Mouse (Mus musculus) heart, adult 11 months (tissue): Measurements from ENCODE around the gene Tns2.

Source experiments
- DNase-seq: peaks from one replicate; pipeline ENCODE4 v3.0.0; 2022

Gene Tns2

DNA sequence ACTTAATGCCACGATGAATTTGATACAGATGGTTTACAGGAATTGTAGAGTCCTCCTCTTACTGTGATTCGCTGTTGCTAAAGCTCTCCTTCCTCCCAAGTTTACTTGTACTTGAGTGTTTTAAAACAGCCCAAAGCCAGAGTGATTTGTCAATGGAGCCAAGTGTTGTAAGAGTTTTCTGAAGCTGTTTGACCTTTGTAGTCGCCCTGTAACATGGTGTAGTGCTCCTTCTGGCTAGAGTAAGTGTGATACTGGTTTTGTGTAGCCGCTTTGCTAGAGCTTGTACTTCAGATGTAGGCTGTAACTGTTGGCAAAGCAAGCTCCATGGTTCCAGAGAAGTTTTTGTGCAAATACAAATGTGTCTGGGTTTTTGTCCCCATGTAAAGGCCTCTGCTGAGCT, 8.0 kb upstream of the Tns2 start:
- DNase-seq = no peak

DNA sequence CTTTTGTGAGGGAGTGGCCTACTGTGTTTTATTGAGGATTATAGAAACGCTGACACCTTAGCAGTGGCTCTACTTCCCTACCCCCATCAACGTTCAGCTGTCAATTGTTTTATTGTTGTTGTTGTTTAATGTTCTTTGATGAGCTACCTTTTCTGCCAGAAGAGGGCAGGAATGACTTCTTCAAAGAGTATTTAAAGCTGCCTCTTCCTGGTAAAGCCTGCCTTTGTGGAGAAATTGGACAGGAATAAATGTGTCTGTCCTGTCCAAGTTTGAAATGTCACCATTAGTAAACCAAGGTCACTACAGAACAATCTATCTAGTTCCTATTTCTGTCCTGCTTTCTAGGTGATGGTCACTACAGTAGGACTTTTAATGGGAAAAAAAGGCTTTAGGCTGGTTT, 6.1 kb upstream of the Tns2 start:
- no peak for DNase-seq

DNA sequence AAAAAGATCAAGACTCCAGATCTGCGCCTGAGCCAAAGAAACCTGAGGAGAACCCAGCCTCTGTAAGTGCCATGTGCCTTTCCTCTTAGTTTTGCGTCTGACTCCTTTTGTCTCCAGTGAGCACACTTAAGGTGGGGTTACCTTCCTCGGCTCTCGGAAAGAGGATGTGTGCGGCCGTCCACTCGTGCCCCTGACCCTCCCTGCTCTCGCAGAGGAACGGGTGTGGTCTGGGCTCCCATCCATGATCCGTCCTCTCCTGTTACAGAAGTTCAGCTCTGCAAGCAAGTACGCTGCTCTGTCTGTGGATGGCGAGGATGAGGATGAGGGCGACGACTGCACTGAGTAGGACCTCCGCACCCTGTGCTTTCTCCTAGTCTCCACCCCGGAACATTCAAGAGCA, 5.2 kb upstream of the Tns2 start:
- peak; percentile 96 for DNase-seq

DNA sequence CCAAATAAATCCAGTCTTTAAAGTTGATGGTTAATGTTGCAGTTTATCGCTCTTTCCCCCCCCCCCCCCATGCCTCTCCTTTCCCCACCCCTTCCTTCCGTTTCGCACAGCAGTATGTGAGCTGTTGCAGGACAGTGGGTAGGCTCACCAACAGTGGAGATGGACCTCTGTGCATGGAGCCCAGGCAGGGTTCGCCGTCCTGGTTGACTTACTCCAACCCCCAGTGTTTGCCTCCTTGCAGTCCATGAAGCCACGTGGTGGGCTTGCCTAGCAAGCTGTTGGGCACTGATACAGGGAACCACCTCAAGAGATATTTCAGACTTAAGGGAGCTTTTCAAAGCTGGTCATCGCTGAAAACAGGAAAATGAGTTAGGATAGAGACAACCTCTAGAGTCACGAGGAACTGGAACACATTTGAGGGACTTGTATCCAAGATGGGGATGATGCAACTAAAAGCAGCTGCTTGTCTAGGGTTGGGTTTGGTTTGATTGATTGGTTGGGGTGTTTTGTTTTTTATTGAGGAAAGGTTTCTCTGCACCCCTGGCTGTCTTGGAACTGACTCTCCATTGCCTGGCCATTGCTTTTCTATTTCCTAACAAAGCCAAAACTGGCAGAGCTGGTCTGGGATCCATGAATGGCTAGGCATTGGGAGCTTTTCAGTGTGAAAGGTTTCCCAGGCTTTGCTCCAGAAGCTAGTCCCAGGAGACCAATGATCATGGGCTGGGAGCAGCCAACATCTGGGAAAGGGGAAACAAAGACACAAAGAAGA, 2.9 kb upstream of the Tns2 start:
- DNase-seq = peak; percentile 98

DNA sequence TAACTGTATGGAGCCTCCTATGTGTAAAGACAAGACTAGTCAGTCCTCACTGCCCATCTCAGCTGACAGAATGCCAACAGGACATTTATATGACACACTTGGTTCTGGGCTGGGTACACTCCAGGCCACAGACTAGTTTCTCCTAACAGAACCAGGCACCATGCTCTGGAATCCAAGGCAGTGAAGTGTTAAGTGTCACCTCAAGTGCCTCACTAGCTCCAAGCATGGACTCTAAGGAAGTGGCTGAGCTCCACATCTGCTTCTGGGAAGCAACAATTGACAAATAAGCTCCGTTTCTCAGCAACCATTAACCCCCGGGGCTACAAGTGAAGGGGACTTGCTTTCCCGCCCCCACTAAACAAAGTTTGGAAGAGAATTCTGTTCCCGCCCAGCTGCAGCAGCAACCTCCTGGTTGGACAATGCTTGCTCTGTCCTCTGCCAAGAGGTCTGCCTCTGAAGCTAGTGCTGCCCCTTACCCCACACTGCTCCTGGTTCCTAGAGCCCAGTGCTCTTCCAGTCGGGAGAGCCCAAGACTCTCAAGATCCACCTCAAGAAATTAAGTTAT, 2.1 kb upstream of the Tns2 start:
- peak; percentile 98 for DNase-seq

DNA sequence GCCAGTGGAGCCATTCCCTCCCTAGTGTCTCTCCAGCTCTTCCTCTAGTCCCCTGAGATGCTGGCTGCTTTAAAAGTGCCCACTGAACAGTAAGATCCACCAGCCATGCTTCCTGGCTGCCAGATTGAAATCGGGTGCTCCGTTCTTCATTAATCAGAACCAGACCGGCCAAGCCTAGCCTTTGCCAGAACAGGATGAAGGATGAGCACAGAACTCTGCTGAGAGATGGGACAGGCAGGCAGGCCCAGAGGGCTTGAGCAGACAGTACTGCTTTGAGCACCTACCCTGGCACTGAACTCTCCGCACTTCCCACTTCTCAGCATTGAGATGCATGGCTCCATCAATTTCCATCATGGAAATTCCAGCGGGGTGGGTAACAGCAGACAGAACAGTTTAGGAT, 953 bp upstream of the Tns2 start:
- peak; percentile 95 for DNase-seq

DNA sequence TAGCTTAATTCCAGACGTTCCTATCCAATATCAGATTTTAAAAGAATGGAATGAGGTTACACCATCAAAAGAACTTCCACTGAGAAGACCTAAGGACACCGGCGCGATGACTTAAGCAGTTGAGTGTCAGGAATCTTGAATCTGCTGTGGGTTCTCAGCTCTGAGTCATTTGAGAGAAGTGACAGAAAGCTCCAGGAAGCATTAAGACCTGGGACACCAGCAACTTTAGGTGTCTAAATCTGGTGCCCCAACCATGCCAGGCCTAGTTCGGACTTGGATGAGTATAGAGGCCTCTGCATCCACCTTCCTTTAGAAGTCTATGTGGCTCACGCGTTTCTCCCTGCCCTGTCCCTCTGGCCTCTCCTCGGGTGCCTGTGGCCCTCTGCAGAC, 447 bp upstream of the Tns2 start:
- DNase-seq = no peak

DNA sequence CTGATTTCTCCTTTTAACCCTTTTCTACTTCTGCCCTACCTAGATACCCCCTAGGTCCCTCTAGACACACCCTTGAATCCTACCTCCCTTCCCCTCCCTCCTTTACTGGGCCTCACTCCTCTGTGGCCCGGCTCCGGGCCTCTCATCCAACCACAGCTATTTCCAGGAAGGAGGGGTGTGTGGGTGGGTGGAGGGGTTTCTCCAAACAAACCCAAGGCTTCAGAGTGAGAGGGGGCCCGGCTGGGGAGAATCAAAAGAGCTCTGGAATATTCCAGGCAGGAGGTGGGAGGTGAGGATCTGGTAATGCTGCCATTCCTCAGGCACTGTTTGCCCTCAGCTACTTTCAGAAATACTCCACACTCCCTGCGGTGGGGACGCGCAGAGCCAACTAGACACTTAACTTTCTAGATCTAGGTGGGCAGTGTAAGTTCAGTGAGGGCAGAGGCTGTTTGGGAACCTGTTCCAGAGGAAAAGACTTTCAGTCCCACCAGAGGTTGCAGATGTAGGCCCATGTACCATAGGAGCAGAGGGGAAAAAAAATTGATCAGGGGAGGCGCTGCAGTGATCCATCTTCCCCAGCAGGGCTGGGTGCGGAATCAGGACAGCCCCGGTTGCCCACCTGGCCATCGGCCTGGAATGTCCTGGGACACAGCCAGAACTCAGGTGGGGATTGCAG, 921 bp downstream of the Tns2 start:
- peak; percentile 98 for DNase-seq

DNA sequence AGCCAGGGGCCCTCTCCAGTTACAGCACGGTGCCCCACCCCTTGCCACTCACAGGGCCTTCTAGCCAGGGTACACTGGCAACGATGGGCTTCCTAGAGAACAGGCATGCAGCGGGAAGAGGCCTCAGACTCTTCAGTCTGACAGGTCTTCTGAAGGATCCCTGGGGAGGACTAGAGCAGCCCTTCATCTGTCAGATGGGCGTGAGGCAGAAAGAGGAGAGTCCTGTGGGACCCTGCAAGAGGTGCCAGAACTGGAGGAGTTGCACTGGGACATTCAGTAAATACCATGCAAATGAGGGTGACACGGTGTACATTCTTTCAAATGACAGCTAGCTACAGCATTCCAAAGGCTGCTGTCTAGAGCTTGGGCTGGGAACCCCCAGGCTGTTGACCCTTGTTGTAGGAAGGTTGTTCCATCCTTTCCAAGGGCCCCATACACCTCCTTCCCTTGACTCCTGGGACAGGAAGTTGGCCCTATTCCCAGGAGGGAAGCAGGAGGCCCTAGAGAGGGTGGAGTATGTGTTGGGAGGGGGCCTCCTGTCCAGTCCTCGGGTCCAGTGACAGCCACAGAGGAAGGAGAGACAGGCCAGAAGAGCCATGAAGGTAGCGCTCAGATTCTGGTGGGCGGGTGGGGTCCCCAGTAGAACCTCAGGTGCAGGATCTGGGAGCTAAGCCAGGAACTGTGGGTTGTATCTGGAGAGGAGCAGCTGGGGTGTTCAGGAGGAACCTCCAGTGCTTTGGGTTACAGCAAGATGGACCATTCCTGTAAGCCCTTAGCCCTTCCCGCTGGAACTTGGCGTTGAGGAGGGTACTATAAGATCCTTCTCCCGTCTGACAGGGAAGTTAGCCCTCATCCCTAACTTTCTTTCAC, 1.7 kb downstream of the Tns2 start:
- peak; percentile 99 for DNase-seq

DNA sequence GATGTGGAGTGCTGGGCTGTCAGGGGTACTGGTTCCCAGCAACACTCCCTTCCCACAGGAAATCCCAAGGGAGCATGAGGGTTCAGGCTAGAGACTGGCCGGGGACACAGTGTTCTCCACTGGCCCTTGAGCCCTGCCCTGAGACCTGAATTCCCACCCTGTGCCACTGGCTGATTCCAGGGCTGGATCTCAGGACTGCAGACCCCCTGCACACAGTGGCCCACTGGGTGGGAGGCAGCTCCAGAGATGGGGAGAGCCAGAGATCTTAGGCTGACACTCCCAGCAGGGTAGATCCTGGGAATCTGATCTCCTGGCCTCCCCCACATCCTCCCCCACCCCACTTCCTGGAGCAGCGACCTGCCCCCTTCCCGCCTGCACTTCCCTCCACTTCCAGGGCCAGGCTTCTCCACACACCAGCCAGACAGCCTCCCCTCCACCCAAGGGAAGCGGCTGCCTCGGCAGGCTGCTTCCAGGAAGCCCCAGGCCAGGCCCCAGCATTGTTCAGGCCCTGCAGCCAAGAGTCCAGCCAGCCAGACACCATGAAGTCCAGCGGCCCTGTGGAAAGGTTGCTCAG, 2.4 kb downstream of the Tns2 start:
- peak; percentile 99 for DNase-seq

DNA sequence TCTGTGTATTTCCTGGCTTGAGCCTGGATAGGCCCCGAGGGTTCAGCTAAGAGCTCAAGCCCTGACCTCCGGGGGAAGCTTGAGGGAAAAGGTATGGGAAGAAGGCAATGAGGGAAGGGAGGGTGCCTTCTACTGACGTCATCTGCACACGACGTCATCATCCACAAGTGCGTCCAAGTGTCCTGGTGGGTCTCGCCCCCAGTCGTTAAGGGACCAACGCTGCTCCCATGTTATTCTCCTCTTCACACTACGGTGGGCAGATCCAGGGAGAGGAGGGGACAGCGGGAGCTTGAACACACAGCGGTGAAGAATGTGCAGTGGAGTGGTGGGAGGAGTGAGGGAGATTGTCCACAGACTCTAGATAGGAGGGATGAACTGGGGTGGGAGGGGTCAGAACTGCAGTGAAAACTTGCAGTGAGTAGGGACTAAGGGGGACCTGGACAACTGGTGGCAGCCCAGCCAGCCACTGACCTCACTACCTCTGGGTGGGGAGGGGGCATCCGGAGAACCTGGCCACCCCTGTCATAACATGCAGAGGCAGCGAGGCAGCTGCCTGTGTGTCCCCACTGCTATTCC, 3.2 kb downstream of the Tns2 start:
- DNase-seq = peak; percentile 99

DNA sequence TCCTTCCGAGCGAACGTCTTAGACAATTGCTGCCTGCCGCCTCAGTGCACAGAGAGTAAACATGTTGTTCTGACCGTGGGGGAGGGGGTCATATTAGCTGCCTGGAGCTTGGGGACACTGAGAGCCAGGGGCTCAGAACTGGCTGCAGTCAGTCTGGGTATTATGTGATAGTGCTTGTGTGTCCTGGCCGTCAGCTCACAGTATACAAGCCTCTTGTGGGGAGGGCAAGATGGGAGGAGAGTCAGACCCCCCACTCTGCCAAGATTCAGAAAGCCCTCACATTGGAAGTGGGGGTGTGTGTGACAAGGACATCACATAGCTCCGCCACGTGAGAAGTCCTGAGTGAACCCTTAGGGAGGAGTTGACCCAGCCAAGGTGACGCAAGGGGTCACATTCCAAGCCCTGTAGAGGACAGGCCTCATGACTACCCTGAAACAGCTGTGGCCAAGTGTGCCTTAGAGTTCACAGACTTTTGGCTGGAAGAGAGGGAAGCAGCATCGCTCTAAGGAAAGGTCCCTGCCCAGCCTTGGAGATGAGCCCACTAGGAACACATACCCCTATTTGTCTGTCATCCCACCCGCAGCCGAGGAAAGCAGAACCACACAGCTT, 3.8 kb downstream of the Tns2 start:
- peak; percentile 100 for DNase-seq

DNA sequence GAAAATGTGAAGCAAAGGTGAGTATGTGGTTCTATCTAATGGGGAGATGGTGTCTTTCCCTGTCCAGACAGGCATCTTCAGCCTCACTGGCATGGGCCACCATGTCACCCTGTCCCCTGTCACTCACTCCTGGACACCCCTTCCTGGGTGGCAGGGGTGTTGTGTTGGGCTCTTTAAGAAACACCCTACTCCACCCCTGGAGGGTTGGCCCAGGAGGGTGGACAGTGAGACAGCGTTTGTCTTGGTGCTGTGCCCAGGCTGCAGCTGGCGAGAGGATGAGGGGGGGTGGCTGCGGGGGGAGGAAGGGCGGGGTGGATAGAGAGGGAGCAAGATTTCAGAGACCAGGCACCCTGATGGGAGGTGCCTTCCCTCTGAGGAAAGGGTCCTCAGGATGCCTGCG, 5.1 kb downstream of the Tns2 start:
- DNase-seq = peak; percentile 99

DNA sequence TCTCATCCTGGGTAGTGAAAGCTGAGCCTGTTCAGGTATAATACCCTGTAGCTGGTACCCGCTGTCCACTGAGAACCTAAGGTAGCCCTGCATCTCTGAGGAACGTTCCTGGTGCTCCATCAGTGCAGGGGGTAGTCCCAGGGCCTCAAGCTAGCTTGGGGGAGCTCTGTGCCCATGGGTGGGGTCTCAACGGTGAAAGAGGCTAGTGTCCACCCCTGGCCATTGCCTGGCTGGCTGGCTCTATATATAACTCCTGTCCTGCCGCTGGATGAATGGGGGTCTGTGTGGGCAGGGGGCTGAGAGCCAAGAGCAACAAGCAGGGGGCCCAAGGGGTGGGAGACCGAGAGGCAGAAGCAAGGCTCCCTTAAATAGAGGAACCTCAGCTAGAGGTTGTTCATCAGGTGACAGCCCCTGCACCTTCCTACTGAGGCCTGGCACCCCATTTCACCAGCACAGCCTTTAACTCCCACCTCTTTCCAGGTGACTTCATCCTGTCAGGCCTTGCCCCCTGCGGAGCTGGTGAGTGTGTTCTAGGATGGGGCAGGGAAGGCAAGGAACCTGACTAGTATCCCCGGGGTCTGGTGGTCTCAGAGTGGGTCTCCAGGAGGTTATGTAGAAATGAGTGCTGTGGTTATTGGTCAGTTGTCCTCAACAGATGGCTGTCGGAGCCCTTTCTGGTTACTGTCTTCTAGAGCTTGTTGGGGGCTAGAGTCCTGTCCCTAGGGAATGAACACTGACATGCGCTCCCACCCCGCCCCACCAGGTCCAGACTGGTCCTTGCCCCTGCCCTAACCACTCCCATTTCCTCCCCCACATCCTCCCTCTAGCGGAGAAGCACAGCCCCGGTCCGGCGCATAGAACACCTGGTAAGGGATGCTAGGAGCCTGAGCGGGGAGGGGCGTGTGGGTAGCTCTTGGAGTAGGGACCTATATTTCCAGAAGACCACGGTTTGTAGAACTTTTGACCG, 5.8 kb downstream of the Tns2 start:
- peak; percentile 98 for DNase-seq

DNA sequence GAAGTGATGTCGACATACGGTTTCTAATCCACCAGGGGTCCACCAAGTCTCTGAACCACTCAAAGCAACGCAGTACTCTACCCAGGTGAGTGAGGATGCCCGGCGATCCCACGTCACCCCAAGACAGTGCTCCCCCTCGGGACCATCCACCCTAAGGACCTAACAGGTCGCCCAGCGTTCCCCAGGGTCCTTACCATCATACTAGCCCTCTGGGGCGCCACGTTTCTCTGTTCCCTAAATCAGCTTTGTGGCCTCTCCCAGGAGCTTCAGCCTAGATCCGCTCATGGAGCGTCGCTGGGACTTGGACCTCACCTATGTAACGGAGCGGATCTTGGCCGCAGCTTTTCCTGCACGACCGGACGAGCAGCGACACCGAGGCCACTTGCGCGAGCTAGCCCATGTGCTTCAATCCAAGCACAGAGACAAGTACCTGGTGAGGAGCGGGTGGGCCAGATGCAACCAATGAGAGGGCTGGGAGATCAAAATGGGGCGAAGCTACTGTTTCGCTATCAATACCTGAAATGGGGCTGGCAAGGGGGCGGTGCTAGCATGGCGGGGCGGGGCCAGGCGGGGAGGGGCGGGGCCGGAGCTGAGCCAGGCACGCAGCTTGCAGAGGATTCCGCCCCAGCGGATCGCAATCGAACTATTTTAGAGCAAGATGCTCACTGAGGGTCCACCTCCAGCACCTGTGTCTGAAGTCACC, 6.7 kb downstream of the Tns2 start:
- peak; percentile 96 for DNase-seq

DNA sequence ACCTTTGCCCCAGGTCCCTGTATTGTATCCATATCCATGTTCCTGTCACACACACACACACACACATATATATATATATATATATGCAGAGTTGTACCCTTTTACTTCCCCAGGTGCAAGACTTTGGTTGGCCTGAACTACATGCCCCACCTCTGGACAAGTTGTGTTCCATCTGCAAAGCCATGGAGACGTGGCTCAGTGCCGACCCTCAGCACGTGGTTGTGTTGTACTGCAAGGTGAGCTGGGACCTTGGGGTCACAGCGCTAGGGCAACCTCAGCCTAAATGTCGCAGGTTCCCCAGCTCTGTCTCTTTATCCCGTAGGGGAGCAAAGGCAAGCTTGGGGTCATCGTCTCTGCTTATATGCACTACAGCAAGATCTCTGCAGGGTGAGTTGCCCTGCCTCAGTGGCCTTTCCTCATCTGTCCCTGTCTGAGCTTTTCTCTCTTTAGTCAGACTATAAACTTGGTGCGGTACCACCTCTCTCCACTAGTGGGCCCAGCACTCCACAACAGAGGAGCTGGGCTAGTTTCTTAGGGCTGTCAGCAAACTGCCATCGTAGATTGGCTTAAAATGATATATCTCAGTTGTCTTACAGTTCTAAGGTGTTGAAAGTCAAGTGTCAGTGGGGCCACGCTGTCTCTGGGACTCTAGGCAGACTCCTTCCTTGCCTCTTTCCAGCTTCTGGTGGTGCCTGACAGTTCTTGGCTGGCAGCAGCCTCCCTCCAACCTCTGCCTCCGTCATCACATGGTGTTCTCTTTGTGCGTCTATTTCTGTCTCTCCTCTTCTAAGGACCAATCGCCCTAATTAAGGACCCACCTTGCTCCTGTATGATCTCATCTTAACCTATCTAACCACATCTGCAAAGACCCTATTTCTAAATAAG, 7.7 kb downstream of the Tns2 start:
- peak; percentile 94 for DNase-seq

DNA sequence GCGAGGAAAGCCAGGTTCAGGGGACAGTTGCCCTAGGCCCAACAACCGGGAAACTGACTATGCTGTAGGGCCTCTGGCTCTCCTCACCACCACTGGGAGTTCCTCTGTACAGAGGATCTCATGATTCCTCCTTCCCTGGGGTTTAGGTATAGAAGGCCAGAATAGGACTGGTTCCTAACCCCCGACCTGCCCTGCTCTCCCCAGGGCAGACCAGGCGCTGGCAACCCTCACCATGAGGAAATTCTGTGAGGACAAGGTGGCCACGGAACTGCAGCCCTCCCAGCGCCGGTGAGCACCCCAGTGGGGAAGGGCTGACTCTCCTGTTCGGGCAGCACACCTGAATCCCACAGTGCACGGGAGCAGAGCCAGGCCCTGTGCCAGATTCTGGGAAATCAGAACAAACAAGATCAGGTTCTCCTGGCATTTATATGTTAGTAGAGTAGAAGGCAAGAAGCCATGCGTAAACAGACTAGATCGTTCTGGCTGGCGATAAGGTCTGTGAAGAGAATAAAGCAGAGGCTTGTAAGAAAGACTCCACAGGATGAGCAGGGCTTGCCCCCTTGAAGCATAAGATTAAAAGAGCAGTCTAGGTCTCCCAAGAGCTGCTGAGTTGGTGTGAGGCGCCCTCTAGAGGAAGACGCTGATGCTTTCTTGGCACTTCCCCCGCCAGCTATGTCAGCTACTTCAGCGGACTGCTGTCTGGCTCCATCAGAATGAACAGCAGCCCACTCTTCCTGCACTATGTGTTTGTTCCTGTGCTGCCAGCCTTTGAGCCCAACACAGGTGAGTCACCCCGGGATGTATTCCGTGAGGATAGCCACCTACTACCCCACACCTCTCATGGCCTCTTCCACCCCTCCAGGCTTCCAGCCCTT, 8.7 kb downstream of the Tns2 start:
- DNase-seq = peak; percentile 97

DNA sequence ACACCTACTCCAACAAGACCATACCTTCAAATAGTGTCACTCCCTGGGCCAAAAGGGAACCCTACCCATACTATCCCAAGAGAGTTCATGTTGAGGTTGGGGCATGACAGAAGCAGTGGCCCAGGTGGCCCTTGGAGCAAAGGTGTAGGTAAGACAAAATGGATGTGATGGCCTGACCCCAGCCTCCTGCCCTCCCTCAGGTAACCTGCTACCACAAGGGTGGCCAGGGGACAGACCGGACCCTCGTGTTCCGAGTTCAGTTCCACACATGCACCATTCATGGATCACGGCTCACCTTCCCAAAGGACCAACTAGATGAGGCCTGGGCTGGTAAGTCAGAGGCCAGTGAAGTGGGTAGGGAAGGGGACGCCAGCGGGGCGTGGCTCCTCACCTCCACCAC, 10.1 kb downstream of the Tns2 start:
- DNase-seq = peak; percentile 95
